Mouse (Mus musculus): ENCODE data around the gene Ankrd13d. TPM values are rescaled to one million over a fixed set of nuclear protein-coding genes. Genes with fewer than 3 reads are reported as not detected.
A peak's percentile ranks its signal among the peaks of the same experiment; 100 is the strongest.

The Ankrd13d gene
- total and polyA plus RNA-seq, 3 experiments, result 0.96 to 2.6 TPM; not detected in 1

GRCm38 (mm10) chr19:4300271-4300704 lies 17.4 kb upstream of the Ankrd13d start (continued):
- TF ChIP-seq POLR2A (IDR thresholded peaks at IDR 0.05; ENCODE audit: control insufficient read depth in 1 of 2, insufficient read depth in 1 of 2, low read depth in 1 of 2, low read length in 2 of 2, poor library complexity in 1 of 2) (peak in 1 of 2 experiments; percentile 57; a peak in 2 of 4 replicates), ZC3H11A (IDR thresholded peaks at IDR 0.05; ENCODE audit: low read depth, low read length) (no peak), SMC3 (IDR thresholded peaks at IDR 0.05; ENCODE audit: low read depth, low read length) (no peak)

- no peak for TF ChIP-seq ZC3H11A (IDR thresholded peaks at IDR 0.05; ENCODE audit: low read depth, low read length)
- peak; percentile 4 to 9; a peak in 1 of 4 replicates for TF ChIP-seq EP300 (IDR thresholded peaks at IDR 0.05; ENCODE audit: low read depth in 1 of 2, low read length in 2 of 2)
- no peak for TF ChIP-seq ELF1 (IDR thresholded peaks at IDR 0.05; ENCODE audit: low read depth, low read length)
- TF ChIP-seq TBP (IDR thresholded peaks at IDR 0.05; ENCODE audit: low read depth, low read length), result 0 out of 2 replicates have a peak, but pooled peaks have one; percentile 22
- TF ChIP-seq HCFC1 (IDR thresholded peaks at IDR 0.05; ENCODE audit: low read depth, low read length), result no peak
- TF ChIP-seq MAZ (IDR thresholded peaks at IDR 0.05; ENCODE audit: low read depth, low read length), result no peak
- no peak for TF ChIP-seq TCF12 (IDR thresholded peaks at IDR 0.05; ENCODE audit: low read depth, low read length)
- no peak for TF ChIP-seq SMC3 (IDR thresholded peaks at IDR 0.05; ENCODE audit: low read depth, low read length)
- TF ChIP-seq KAT2A (conservative IDR thresholded peaks at IDR 0.05; ENCODE audit: low read depth, low read length), result no peak
- no peak for TF ChIP-seq UBTF (IDR thresholded peaks at IDR 0.05; ENCODE audit: borderline replicate concordance, insufficient read depth, low read depth, low read length)
- TF ChIP-seq USF1 (IDR thresholded peaks at IDR 0.05; ENCODE audit: low read depth, low read length), result no peak
- no peak for TF ChIP-seq MYB (IDR thresholded peaks at IDR 0.05; ENCODE audit: low read depth, low read length)
- no peak for TF ChIP-seq POLR2A (IDR thresholded peaks at IDR 0.05; ENCODE audit: control insufficient read depth in 1 of 2, insufficient read depth in 1 of 2, low read depth in 1 of 2, low read length in 2 of 2, poor library complexity in 1 of 2)
- no peak for TF ChIP-seq POLR2AphosphoS5 (IDR thresholded peaks at IDR 0.05; ENCODE audit: borderline replicate concordance, low read depth, low read length)
- TF ChIP-seq MYC (IDR thresholded peaks at IDR 0.05; ENCODE audit: low read depth, low read length), result 0 out of 2 replicates have a peak, but pooled peaks have one; percentile 47
- TF ChIP-seq GATA1 (IDR thresholded peaks at IDR 0.05; ENCODE audit: low read depth, low read length), result no peak
- no peak for TF ChIP-seq CTCF (IDR thresholded peaks at IDR 0.05 in 2 of 3, conservative IDR thresholded peaks at IDR 0.05 in 1 of 3; ENCODE audit: control insufficient read depth in 1 of 3, insufficient read depth in 1 of 3, low read depth in 2 of 3, low read length in 3 of 3, poor library complexity in 1 of 3, severe bottlenecking in 1 of 3)
- no peak for TF ChIP-seq ZNF384 (IDR thresholded peaks at IDR 0.05; ENCODE audit: low read depth, low read length)
- TF ChIP-seq ZKSCAN1 (IDR thresholded peaks at IDR 0.05; ENCODE audit: low read depth, low read length), result no peak
- no peak for TF ChIP-seq MEF2A (IDR thresholded peaks at IDR 0.05; ENCODE audit: extremely low read depth, insufficient replicate concordance, low read depth, low read length, poor library complexity, severe bottlenecking)
- no peak for TF ChIP-seq POLR2AphosphoS2 (IDR thresholded peaks at IDR 0.05; ENCODE audit: low read length)
- TF ChIP-seq NELFE (IDR thresholded peaks at IDR 0.05; ENCODE audit: low read depth, low read length), result no peak
- TF ChIP-seq E2F4 (IDR thresholded peaks at IDR 0.05; ENCODE audit: borderline replicate concordance, low read depth, low read length), result no peak
- no peak for TF ChIP-seq JUND (IDR thresholded peaks at IDR 0.05; ENCODE audit: low read depth, low read length)
- no peak for TF ChIP-seq CHD2 (IDR thresholded peaks at IDR 0.05; ENCODE audit: low read length)
- Histone ChIP-seq H3K27me3 (ENCODE audit: control insufficient read depth in 1 of 2, insufficient read depth in 2 of 2, low read length in 2 of 2) (no peaks in the 10 kb centered on the region), H3K36me3 (ENCODE audit: control insufficient read depth in 1 of 2, insufficient read depth in 2 of 2, low read length in 2 of 2) (peaks cover 0 to 48% of the 10 kb centered on the region in 2 experiments; a peak in 2 of 4 replicates), H3K9ac (ENCODE audit: control insufficient read depth, low read depth, low read length, poor library complexity, severe bottlenecking) (peak overlapping the region; percentile 39; the same call in 1 of the 2 replicates), H3K4me1 (ENCODE audit: control insufficient read depth in 1 of 2, insufficient read depth in 2 of 2, low read length in 2 of 2) (peaks cover 21 to 64% of the 10 kb centered on the region in 2 experiments), H3K9me3 (replicated peaks; ENCODE audit: insufficient read depth, low read length) (no peaks in the 10 kb centered on the region), H3K79me2 (ENCODE audit: control insufficient read depth, insufficient read depth, low read length, poor library complexity) (peaks cover 77% of the 10 kb centered on the region), H3K27ac (ENCODE audit: control insufficient read depth, low read depth, low read length) (peak overlapping the region; percentile 77), H3K4me3 (ENCODE audit: control insufficient read depth in 1 of 2, insufficient read depth in 1 of 2, low read depth in 2 of 2, low read length in 2 of 2) (no peak overlapping the region)
- DNase-seq (ENCODE audit: low read depth, low spot score), result peak; percentile 59
These were observed 16.8 kb upstream of the Ankrd13d start for GRCm38 (mm10) chr19:4299574-4300270.
